Mouse (Mus musculus) heart, postnatal 0 days (tissue): ENCODE measurements at regions not wholly inside any gene's neighbourhood (a gene's known extent, or its start where the extent isn't known, plus 50 kb on each side); places are given as distances from the start of the nearest gene placed in this dataset.

Experiments used
- ATAC-seq: fragments of 200-750 bp; cut with Nextera tagmentation; 2 replicates; pipeline ENCODE4 v1.8.0; 2017; ENCODE audit warnings: low read depth, moderate number of reproducible peaks, moderate library complexity; ENCODE audit not compliant: insufficient read depth
- DNase-seq: peaks from one replicate; pipeline ENCODE4 v3.0.0-alpha.2; 2016; ENCODE audit warnings: low spot score
- H3K27ac ChIP-seq: fragments of 300-500 bp; sonication (generic); 2 replicates; pipeline ENCODE4 v1.5.1; 2014; ENCODE audit warnings: low read depth, mild to moderate bottlenecking
- H3K27me3 ChIP-seq: fragments of 300-500 bp; sonication (generic); 2 replicates; pipeline ENCODE4 v1.6.1; 2014; ENCODE audit warnings: low read length, mixed read lengths; ENCODE audit not compliant: control insufficient read depth, insufficient read depth
- H3K36me3 ChIP-seq: fragments of 300-500 bp; sonication (generic); replicated peaks from 2 replicates; pipeline ENCODE4 v1.6.1; 2014; ENCODE audit warnings: low read length, mixed read lengths; ENCODE audit not compliant: control insufficient read depth, insufficient read depth
- H3K4me1 ChIP-seq: fragments of 300-500 bp; sonication (generic); 2 replicates; pipeline ENCODE4 v1.6.1; 2014; ENCODE audit warnings: antibody characterized with exemption; ENCODE audit not compliant: control insufficient read depth, insufficient read depth
- H3K4me2 ChIP-seq: fragments of 300-500 bp; sonication (generic); 2 replicates; pipeline ENCODE4 v1.6.1; 2014; ENCODE audit warnings: low read depth, mild to moderate bottlenecking, low read length, moderate library complexity
- H3K4me3 ChIP-seq: fragments of 300-500 bp; sonication (generic); 2 replicates; pipeline ENCODE4 v1.5.1; 2014; ENCODE audit warnings: low read depth, low read length
- H3K9ac ChIP-seq: fragments of 300-500 bp; sonication (generic); replicated peaks from 2 replicates; pipeline ENCODE4 v1.6.1; 2014; ENCODE audit warnings: low read depth, low read length, mixed read lengths
- H3K9me3 ChIP-seq: fragments of 300-500 bp; sonication (generic); replicated peaks from 2 replicates; pipeline ENCODE4 v1.6.1; 2016; ENCODE audit warnings: low read length; ENCODE audit not compliant: control insufficient read depth
- CTCF ChIP-seq: IDR thresholded peaks from 2 replicates; pipeline ENCODE4 v1.5.1; 2016; ENCODE audit warnings: antibody characterized with exemption, control low read depth, low read depth
- EP300 ChIP-seq: IDR thresholded peaks from 2 replicates; pipeline ENCODE4 v1.6.1; 2016; ENCODE audit warnings: antibody characterized with exemption, low read depth
- WGBS: fragments of 180-500 bp; shearing (Covaris S2); extraction: QIAGEN DNeasy Blood & Tissue Kit; methylation state at CpG from one replicate; pipeline ENCODE4 v1.1.7; 2014; 5-methylcytosine and 5-hydroxymethylcytosine counted together

DNA sequence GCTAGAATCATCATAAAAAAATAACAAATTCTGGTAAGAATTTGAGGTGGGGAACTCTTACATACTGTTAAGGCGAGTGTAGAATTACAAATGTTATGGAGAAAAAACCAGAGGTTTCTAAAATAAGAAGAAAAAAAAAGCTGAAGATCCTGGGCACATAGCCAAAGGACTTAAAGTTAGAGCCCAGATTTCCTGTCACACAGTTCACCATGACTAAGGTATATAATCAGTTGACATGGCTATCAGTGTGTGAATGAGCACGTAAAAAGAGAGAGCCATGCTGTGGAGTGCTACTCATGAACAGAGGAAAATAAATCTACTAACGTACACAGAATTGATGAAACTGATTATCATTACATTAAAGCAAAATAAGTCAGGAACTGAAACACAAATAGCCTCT, 715.1 kb downstream of the Pdcd6ip start:
- no peak overlapping the region for H3K4me2 ChIP-seq
- no peaks in the 10 kb centered on the region for H3K27me3 ChIP-seq
- no peaks in the 10 kb centered on the region for H3K9me3 ChIP-seq
- no peak for DNase-seq
- H3K4me3 ChIP-seq = no peak overlapping the region
- no peak for ATAC-seq
- H3K27ac ChIP-seq = no peak overlapping the region
- H3K36me3 ChIP-seq = no peaks in the 10 kb centered on the region
- no peaks in the 10 kb centered on the region for H3K4me1 ChIP-seq
- no peak overlapping the region for H3K9ac ChIP-seq
- WGBS = 17% methylated on average over 3 of the region's 3 CpGs
- no peak for TF ChIP-seq CTCF
- TF ChIP-seq EP300 = no peak

GRCm38 (mm10) chr9:112983353-112983752, 724.7 kb downstream of the Pdcd6ip start:
- no peak for TF ChIP-seq CTCF
- TF ChIP-seq EP300 = no peak
- 73% methylated on average over 6 of the region's 6 CpGs for WGBS

DNA sequence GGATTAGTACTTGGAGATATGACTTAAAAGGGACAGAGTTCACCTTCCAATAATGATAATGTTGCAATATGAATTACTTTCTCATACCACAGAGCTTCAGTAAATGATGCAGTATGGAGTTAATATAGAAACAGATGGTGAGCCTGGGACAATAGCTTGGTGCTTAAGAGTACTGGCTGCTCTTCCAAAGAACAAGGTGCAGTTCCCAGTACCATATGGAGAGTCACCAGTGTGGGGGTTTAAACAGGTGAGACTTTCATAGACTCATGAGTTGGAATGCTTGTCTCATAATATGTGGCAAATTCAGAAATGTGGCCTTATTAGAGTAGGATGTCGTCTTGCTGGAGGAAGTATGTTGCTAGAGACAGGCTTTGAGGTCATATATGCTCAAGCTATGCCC, 715.8 kb upstream of the Arpp21 start:
- H3K9ac ChIP-seq = no peak overlapping the region
- H3K36me3 ChIP-seq = no peaks in the 10 kb centered on the region
- WGBS = 70% methylated on average over 1 of the region's 1 CpGs
- DNase-seq (no peak), ATAC-seq (no peak)
- no peak overlapping the region for H3K27ac ChIP-seq
- TF ChIP-seq EP300 (no peak), CTCF (no peak)
- H3K4me1 ChIP-seq = no peaks in the 10 kb centered on the region
- no peak overlapping the region for H3K4me2 ChIP-seq
- no peaks in the 10 kb centered on the region for H3K27me3 ChIP-seq
- H3K4me3 ChIP-seq = no peak overlapping the region
- H3K9me3 ChIP-seq = no peaks in the 10 kb centered on the region

More at GRCm38 (mm10) chr9:112983353-112983752, 724.7 kb downstream of the Pdcd6ip start:
- no peaks in the 10 kb centered on the region for H3K36me3 ChIP-seq
- DNase-seq (no peak), ATAC-seq (no peak)
- H3K9me3 ChIP-seq = no peaks in the 10 kb centered on the region
- H3K27ac ChIP-seq = no peak overlapping the region
- no peaks in the 10 kb centered on the region for H3K27me3 ChIP-seq
- no peak overlapping the region for H3K4me2 ChIP-seq
- no peak overlapping the region for H3K4me3 ChIP-seq
- no peaks in the 10 kb centered on the region for H3K4me1 ChIP-seq
- no peak overlapping the region for H3K9ac ChIP-seq

- no peak for TF ChIP-seq CTCF
- no peak for TF ChIP-seq EP300
- Histone ChIP-seq H3K36me3 (no peaks in the 10 kb centered on the region), H3K4me2 (no peak overlapping the region), H3K9me3 (no peaks in the 10 kb centered on the region), H3K4me3 (no peak overlapping the region), H3K9ac (no peak overlapping the region), H3K27ac (no peak overlapping the region), H3K4me1 (no peaks in the 10 kb centered on the region), H3K27me3 (no peaks in the 10 kb centered on the region)
- 55% methylated on average over 2 of the region's 2 CpGs for WGBS
- ATAC-seq = no peak
- no peak for DNase-seq
These were observed 714.3 kb upstream of the Arpp21 start for GRCm38 (mm10) chr9:112950056-112950455.

DNA sequence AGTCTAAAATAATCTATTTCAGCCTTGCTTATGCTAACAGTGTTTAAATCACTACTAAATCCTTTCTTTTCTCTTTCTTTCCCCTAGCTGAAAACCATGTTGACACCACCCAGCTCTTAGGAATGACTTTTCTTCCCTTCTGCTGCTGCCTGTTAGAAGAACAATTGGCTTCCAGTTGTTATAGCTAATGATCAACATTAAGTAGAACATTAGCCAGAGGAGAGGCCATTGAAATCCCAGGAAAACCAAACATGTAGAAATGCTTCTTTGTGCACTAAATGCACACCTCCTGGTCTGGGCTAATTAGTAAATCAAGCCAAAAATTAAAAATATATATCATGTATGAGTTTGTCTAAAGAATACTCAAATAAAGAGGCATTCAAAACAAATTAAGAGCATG, 703.0 kb upstream of the Arpp21 start:
- Histone ChIP-seq H3K9me3 (no peaks in the 10 kb centered on the region), H3K27me3 (no peaks in the 10 kb centered on the region), H3K9ac (no peak overlapping the region), H3K27ac (no peak overlapping the region), H3K36me3 (no peaks in the 10 kb centered on the region), H3K4me3 (no peak overlapping the region), H3K4me2 (no peak overlapping the region), H3K4me1 (no peaks in the 10 kb centered on the region)
- no peak for ATAC-seq
- no peak for DNase-seq
- TF ChIP-seq CTCF (no peak), EP300 (no peak)

- H3K9me3 ChIP-seq = no peaks in the 10 kb centered on the region
- no peaks in the 10 kb centered on the region for H3K36me3 ChIP-seq
- H3K4me2 ChIP-seq = no peak overlapping the region
- TF ChIP-seq EP300 (no peak), CTCF (no peak)
- DNase-seq = no peak
- no peak overlapping the region for H3K4me3 ChIP-seq
- 64% methylated on average over 6 of the region's 6 CpGs for WGBS
- no peak for ATAC-seq
- no peak overlapping the region for H3K9ac ChIP-seq
- no peaks in the 10 kb centered on the region for H3K27me3 ChIP-seq
- H3K4me1 ChIP-seq = no peaks in the 10 kb centered on the region
- H3K27ac ChIP-seq = no peak overlapping the region
These were observed 673.8 kb upstream of the Arpp21 start for GRCm38 (mm10) chr9:112909311-112910101.
